Mouse (Mus musculus) urinary bladder, postnatal 10 days (tissue): ENCODE data around the gene Zfp385c.
"Not testable (repeated sequence)": the region's sequence is repeated elsewhere in the genome, so short reads cannot be mapped to it uniquely, and the experiment has no call there.

Experiments
- DNase-seq: peaks from one replicate; pipeline ENCODE4 v3.0.0; 2022; ENCODE audit warnings: low spot score

The Zfp385c gene

GRCm38 (mm10) chr11:100595533-100595932 lies 96.7 kb downstream of the Zfp385c start:
- no peak for DNase-seq

GRCm38 (mm10) chr11:100594608-100595007 lies 97.6 kb downstream of the Zfp385c start:
- DNase-seq, result no peak

- no peak for DNase-seq
Observed at GRCm38 (mm10) chr11:100592346-100593046, 99.8 kb downstream of the Zfp385c start.

GRCm38 (mm10) chr11:100588462-100588861 lies 103.8 kb downstream of the Zfp385c start:
- DNase-seq, result no peak

- no peak for DNase-seq
Observed at GRCm38 (mm10) chr11:100585148-100585547, 107.1 kb downstream of the Zfp385c start.

GRCm38 (mm10) chr11:100584561-100584961 lies 107.7 kb downstream of the Zfp385c start:
- DNase-seq, result no peak

GRCm38 (mm10) chr11:100582836-100583235 lies 109.4 kb downstream of the Zfp385c start:
- no peak for DNase-seq

GRCm38 (mm10) chr11:100582413-100582812 lies 109.8 kb downstream of the Zfp385c start:
- DNase-seq, result not testable (repeated sequence)

GRCm38 (mm10) chr11:100581756-100582155 lies 110.5 kb downstream of the Zfp385c start:
- no peak for DNase-seq

- DNase-seq, result no peak
Observed at GRCm38 (mm10) chr11:100580275-100580674, 112.0 kb downstream of the Zfp385c start.

GRCm38 (mm10) chr11:100579116-100579799 lies 113.0 kb downstream of the Zfp385c start:
- DNase-seq, result no peak

GRCm38 (mm10) chr11:100577852-100578599 lies 114.2 kb downstream of the Zfp385c start:
- DNase-seq, result no peak
